Mouse (Mus musculus) urinary bladder, postnatal 14 days (tissue): ENCODE data around the gene Fbxo8.

ENCODE experiments used
- DNase-seq: peaks from one replicate; pipeline ENCODE4 v3.0.0; 2021; ENCODE audit warnings: low spot score

The Fbxo8 gene

DNA sequence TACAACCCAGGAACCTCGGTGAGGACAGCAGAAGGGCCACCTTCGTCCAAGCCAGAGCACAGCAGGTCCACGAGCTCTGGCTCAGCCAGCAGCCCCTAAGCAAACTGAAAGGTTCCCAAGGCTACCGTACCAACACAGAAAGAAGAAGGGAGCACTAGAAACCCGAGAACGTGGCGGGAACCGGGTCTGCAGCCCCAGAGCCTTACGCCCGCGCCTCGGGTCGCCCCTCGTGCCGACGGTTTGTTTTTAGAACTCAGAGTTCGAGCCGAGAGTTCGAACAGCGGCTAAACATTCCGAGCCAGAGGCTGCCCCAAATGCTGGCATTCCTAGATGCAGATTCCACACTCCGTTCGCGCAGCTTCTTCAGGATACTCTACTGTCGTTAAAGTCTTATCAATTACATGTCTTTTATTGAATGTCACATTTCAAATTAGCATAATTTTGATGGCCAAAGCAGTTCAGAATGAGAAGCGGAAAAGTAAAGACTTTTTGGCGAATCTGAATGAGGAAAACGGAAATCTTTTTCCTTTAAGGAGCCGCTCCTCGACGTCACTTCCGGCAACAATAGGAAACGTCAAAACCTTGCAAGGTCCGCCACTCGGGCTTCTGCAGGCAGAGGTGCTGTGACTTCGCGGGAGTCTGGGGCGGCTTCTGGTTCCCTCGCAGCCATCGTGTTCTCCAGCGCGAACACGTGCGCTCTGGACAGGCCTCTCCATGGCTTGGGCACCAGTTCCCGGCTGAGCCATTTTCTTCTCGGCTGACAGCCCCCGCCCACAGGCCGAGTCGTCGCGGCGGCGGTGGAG is at the start of gene Fbxo8, which contains the start of gene Cep44:
Gene Fbxo8, plus strand, starts transcription at position 533 of the 803 bp plus-strand sequence.
Gene Cep44, minus strand, starts transcription at position 490 of the 803 bp plus-strand sequence.
- DNase-seq = peak; percentile 83

DNA sequence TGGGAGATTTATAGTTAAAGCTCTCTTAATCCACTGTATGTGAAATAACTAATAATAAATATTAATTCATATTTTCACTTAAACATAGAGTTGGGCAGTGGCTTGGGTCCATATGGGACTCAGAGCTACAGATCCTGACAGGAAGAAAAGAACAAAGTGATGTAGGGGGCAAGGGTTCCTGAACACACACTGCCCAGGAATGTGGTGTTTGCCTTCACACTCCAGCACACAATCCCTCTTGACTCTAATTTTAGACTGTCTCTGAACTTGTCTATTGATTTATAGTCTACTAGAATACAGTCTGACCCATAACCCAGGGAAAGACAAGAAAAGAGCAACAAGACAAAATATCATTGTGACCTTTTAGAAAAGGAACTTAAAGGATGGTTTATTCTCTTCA is 49.0 kb upstream of the Fbxo8 start:
- no peak for DNase-seq

DNA sequence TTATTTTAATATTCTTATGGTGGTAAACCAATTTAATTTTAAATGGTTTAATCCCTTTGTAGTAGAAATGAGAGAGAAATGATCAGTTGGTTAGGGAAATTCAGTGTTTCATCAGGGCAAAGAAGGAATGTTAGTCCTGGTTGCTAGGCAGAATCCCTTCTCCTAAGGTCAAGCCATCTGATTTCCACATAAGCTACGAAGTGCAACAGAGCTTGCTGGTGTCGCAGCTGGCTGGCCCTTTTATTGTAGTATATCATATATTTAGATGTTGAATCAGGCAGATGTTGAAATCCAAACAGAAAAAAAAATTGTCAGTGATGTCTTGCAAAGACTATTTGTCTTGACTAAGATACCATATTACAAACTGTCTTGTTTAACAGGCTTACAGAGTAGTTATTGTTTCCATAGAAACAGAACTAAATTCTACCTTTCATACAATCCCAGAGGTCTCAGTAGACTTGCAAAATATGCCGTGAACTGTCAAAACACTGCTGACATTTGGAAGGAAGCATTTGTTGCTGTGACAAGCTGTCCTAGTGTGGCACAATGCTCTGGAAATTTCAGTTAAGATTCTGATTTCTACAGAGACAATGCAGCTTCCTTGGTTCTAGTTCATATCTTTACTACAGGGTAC is 42.5 kb upstream of the Fbxo8 start:
- no peak for DNase-seq

DNA sequence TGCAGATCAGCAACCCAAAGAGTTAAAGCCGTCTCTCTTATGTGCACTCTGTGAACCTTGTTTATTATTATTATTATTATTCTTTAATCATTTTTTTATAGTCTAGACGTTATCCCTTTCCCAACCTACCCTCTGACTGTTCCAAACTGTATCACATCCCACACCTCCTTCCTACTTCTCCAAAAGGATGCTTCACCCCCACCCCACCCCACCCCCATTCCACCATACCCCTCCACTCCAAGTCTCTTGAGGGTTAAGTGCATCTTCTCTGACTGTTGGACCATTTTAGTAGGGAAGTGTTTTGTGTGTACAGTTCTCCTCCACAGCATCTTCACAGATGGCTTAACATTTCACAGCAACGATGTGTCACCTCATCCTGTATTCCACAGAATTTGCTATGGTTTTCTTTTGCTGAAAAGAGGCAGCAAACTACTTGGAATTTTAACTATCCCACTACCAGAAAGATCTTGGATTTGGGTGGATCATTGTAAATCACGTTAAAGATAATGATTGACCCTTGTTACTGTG is 41.9 kb upstream of the Fbxo8 start:
- no peak for DNase-seq

DNA sequence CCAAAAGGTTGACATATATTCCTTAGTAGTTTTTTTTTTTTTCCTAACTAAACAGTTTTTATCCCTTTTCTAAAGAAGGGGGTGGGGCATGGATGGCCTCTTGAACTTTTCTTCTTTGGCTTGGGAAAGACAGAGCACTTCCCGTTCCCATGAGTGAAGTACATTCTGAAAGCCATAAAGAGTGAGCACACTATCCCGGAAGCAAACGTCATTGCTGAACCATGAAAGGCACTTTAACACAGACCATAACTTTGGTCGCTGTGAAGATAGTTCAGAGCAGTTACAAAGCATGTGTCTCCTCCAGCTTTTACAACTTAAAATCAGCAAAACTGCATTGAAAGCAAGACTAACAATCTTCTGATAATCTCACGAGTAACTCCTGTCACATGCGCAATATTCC is 32.0 kb upstream of the Fbxo8 start:
- no peak for DNase-seq

DNA sequence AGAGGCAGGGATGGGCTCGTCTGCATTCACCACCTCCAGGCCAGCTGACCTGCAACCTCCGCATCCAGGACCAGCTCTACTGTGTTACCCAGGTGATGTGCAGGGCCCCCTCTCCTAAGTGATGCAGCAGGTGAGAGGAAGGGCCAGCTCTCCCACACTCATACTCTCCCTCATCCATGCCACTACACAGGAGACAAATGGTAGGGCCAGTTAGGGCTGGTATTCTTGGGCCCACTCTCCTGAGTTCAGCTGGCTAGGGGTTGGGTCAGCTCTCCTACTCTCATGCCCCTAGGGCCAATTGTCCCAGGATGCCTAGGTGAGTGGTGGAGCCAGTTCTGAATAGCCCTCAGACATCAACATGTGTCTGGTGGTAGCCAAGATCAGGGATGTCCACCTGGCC is 30.6 kb upstream of the Fbxo8 start:
- DNase-seq = no peak

DNA sequence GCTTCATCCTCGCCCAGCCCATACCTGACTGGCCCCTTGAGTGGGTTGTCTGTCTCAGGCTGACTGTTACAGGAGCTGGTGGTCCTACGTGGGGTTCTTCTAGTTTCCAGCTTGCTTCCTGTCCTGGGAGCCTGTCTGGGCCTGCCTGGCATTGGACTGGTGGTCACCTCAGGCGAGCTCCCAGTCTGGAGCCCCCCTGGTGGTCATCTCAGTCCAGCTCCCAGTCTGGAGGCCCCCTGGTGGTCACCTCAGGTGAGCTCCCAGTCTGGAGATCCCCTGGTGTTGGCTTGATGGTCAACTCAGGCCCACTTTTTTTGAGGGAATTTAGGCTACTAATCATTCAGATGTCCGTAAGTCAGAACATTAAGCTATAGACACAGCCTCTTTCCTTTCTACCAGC is 29.8 kb upstream of the Fbxo8 start:
- no peak for DNase-seq

DNA sequence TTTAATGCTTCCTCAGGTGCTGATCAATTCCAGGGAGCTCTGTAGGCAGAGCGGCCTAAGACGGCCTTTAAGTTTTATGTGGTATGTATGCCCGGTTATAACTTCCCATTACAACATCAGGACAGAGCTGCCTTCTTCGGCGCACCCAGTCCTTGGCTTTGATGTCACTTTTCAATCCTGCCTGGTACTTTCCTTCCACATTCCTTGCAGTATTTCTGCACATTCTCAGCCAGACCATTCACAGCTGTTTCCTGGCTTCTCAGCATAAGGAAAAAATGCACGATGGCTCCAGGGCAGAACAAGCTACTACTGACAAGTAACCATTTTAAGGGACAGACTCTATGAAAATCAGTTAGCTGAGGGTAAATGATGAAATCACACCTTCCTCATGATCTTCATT is 22.0 kb upstream of the Fbxo8 start:
- DNase-seq = no peak

DNA sequence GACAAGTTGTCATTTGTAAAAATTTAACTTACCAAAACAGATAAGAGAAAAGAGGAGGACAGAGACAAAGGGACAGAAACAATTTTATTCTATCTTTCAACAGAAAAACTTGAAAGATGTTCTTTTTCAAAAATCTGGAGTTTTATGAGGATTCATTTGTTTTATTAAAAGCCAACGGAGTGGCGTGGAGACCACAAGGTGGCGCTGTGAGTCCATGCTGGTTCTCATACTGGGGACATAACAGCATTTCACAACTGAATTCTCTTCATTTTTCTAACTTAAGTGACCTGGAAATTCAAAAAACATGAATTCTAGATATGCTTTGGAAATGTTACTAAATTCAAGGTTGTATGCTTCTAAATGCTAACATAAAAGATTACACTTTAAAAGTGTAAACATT is 20.5 kb upstream of the Fbxo8 start:
- DNase-seq = peak; percentile 75

DNA sequence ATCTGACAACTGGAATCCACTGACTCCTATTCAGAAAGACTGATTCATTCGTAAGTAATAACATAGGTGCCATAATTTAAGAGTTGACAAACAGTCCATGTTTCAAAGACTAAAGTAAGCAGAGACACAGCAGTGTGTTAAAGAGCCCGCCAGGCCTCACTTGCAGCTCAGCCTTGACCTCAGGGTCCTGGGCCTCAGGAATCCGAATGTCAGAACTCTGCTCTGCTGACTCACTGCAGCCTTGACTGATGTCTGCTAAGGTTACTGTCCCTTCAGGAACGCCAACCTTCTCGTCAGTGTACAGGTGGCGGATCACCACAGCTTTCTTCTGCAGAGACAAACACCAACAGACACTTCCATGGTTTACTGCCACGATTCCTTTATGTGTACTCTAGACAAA is 10.2 kb upstream of the Fbxo8 start:
- no peak for DNase-seq

DNA sequence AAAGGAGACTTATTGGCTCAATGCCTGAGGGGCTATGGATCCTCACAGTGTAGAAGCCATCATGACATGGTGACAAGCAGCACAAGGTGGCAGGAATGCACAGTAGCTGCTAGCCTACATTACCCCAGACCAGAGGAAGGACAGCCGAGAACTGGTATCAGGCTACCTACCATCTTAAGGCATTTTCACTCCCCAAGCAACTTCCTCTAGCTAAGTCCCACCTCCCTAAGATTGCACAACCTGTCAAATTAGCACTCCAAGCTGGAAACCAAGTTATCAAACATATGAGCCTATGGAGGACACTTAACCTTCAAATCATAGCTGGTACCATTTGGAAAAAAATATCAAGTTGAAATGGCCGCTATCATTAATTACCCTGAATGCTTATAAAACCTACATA is 3.0 kb upstream of the Fbxo8 start:
- no peak for DNase-seq

DNA sequence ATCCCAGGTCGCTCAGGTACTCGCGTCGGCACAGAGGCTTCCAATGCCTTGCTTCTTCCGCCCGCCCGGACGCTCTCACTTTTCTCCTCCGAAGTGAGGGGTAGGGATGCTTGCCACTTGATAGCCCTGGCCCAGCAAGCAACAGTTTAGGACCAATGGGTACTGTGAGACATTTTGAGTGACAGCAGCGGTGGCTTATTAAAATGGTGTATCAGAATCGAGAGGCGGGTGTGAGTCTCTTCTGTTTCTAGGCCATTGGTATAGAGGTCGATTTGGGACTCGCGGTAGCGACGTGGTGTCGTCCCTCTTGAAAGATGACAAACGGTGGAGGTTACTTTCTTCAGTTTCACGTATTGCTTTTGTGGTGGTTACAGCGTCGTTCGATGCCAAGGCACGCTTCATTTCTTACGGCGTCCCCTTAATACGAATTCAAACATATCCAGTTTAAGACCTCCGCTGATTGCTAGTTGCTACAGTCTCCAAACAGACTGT is 517 bp downstream of the Fbxo8 start:
- DNase-seq = peak; percentile 88

DNA sequence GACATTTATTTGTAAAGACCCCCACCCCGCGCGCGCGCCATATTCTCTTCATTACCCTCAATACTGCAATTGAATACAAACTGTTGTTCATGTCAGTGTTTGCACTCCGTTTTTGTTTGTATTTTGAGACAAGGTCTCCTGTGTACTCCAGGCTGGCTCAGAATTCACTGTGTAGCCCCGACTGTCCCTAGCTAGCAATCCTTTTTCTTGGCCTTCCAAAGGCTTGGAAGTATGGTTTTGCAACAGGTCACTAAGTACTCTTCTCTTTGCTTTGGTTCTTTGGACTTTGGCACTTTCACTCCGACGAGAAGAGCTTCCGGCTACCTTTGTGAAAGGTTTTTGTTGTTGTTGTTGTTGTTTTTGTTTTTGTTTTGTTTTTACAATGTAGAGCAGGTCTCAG is 1.2 kb downstream of the Fbxo8 start:
- DNase-seq = no peak

DNA sequence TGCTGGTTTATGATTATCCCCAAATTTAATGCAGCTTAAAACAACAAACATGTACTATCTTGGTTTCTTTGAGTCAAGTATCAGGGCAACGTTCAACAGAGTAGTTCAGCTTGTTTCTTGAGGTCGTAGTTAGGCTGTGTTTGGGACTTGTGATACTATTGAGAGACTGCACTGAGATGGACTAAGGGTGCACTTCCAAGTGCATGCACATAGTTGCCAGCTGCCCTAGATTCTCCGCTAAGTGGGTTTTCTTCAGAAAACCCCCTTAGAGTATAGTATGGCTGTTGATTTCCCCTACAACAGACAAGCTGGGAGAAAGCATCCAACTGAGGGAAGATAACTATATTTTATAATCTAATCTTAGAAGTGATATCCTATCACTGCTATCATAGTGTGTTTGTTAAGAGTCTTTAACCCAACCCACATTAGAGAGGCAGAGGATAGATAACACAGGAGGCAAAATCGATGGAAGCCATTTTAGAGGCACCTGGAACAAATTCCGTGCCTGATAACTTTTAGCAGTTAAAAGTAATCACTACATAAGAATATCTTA is 1.7 kb downstream of the Fbxo8 start:
- DNase-seq = no peak

DNA sequence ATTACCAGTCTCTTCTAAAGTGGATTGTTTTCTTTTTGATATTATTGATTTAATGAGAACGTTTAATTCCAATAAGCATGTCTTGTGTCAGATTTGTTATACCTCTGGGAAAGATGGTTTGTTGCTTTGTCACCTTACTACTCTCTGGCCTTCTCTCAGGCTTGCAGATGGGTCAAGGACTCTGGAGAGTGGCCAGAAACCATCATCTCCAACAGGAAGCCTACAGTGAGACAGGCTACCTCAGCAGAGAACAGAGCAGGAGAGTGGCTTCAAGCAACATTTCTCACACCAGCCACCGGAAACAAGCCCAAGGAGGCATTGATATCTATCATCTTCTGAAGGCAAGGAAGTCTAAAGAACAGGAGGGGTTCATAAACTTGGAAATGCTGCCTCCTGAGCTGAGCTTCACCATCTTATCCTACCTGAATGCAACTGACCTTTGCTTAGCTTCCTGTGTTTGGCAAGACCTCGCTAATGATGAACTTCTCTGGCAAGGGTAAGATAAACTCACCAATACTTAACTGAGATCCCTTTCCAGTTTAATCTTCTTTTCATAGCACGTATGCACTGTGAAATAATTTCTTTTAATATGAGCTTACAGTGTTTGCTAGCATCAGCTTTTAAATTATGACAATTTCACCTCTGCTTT is 13.6 kb downstream of the Fbxo8 start:
- DNase-seq = no peak

DNA sequence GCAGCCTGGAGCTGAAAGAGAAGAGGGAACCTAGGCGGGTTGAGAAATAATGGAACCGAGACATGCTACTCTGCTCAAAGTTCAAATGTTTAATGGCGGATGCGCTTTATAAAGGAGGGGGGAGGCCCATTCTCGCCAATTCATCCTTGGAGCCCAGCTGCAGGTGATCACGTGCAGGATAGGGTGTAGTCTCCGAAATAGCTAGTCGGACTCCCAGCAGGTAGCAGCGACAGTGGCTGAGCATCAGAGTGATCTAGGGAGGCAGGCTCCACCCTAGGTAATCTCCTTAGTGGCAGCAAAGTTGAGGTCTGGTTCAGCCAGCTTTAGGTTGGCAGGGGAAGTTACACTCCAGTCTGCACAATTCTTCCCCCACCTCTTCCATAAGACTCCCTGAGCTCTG is 16.0 kb downstream of the Fbxo8 start:
- DNase-seq = no peak

DNA sequence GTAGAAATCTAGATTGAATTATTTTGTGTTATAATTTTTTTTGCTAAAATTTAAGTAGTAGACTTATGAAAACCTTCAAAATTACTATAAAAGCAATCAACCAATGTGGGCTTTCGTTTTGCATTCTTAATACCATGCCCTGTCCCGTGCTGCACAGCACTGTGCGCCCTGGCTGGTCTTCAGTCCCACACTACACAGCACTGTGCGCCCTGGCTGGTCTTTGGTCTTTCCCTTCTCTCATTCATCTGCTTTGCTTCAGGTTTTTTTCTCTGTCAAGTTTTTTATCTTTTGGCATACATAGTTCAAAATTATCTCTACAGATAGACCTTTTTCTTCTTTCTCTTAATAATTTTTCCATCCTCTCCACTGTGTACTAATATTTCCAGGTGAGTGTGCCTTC is 30.0 kb downstream of the Fbxo8 start:
- DNase-seq = no peak

DNA sequence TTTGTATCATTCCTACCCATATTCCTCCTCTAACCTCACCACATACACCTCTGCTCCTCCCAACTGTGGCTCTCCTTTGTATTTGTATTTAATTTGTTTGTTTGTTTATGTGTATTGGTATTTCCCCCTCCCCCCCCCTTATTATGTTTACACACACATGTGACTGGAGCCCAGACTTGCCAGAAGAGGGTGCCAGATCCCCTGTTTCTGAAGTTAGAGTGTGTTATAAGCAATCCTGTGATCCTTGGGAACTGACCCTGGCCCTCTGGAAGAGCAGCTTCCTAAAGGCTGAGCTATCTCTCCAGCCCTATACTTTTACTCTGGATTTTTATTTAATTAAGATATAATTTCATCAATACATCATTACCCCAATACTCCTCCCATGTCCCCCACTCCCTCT is 32.0 kb downstream of the Fbxo8 start:
- no peak for DNase-seq

DNA sequence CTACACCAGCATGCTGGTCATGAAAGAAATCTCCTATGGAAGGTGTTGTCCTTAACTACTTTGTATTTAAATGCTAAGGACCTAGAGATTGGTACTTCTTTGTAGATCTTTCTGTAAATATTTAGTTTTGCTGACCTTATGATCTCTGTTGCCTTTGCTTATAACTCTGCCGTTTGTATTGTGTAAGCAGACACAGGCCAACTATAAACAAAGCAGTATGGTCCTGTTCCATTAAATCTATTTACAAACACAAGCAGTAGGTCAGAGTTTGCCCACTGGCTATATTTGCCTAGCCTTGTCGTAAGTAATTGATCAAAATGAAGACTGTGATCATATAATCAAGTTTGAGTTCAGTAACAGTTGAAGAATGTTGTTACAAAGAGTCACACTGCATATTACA is 38.1 kb downstream of the Fbxo8 start:
- no peak for DNase-seq

DNA sequence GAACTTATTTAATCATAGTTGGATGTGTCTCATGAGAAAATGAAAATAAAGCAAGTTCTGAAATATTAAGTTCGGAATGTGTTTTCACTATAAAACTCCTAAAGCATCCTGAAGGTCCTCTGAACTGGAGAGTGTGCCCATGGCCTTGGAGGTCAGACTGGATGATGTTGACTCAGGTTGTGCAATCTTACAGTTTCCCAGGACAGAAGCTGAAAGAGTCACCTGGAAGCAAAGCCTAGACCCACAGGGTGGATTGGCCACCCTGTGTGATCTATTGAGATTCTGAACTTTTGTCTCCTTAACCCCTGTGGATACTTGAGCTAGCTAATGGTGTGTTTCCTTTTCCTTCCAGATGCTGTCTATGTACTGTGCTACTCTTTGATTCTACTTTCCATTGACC is 40.2 kb downstream of the Fbxo8 start:
- DNase-seq = no peak

DNA sequence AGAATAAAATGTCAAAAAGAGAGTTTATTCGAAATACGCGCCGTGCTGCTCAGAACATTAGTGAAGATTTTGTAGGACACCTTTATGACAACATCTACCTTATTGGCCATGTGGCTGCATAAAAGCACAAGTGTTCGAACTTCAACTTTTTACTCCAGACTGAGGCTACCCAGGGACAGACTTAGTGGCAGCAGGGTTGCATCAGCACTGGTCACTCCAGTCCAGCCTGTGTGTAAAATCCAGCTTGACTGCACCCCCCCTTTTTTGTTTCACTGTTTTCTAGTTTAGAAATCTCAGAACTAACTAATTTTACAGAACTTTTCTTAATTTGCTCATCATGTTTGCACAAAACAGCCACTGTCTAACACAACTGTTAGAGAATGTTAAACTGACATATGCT is 40.6 kb downstream of the Fbxo8 start:
- no peak for DNase-seq

DNA sequence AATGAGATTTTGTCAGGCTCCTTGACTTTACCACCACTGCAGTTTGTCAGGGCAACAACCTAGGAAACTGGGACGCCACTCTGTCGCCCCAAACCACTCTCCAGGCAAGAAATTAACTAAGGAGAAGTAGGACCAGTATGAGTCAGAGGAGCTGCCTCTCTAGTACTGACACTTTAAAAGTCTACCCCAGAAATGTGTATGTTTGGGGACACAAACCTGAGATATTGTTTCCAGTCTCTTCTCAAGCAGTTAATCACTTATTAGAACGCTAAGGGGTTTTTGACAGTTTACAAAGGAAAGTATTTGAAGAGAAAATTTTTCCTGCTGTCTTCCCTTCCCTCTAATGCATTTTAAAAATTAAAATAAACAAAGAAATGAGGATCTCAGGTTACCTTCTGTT is 55.6 kb downstream of the Fbxo8 start:
- DNase-seq = no peak

DNA sequence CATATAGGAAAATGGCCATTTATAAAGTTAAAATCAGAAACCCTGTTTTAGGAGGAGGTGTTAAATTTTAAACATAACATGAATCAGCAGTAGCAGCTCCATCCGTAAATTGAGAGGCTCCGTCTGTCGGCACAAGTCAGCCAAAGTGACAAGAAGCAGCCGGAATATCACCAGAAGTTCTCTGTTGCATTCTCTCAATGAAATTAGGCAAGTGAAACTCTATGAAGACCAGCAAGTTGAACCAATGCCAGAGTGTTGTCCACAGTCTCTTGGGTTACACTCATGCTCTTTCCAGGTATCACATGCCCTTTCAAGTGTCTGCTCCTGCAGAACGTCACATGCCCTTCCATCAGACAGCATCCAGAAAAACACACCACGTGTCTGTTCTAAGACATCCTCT is 60.8 kb downstream of the Fbxo8 start:
- no peak for DNase-seq
